Mouse (Mus musculus) thymus, adult 2 months (tissue): ENCODE data around the gene Zbtb8os. TPM values are rescaled to one million over a fixed set of nuclear protein-coding genes. Genes with fewer than 3 reads are reported as not detected.

Experiments used
- DNase-seq: peaks from one replicate; pipeline ENCODE4 v3.0.0; 2021
- H3K27ac ChIP-seq: fragments of 200-500 bp; 2 replicates; pipeline ENCODE4 v1.5.1; 2012; ENCODE audit warnings: low read length, control low read depth; ENCODE audit not compliant: control insufficient read depth, insufficient read depth
- H3K27me3 ChIP-seq: fragments of 200-500 bp; 2 replicates; pipeline ENCODE4 v1.6.1; 2012; ENCODE audit warnings: mild to moderate bottlenecking, low read length, moderate library complexity, mixed read lengths; ENCODE audit not compliant: control insufficient read depth, insufficient read depth
- H3K36me3 ChIP-seq: fragments of 200-500 bp; 2 replicates; pipeline ENCODE4 v1.6.1; 2012; ENCODE audit warnings: mild to moderate bottlenecking, low read length, moderate library complexity; ENCODE audit not compliant: control insufficient read depth, insufficient read depth
- H3K4me1 ChIP-seq: fragments of 200-500 bp; replicated peaks from 2 replicates; pipeline ENCODE4 v1.6.1; 2012; ENCODE audit warnings: low read length; ENCODE audit not compliant: control insufficient read depth, insufficient read depth
- H3K4me3 ChIP-seq: fragments of 200-500 bp; 2 replicates; pipeline ENCODE4 v1.5.1; 2012; ENCODE audit warnings: mild to moderate bottlenecking, low read length, control low read depth, moderate library complexity; ENCODE audit not compliant: control insufficient read depth, insufficient read depth
- CTCF ChIP-seq: fragments of 200-500 bp; IDR thresholded peaks from 2 replicates; pipeline ENCODE4 v1.5.1; 2012; ENCODE audit warnings: mild to moderate bottlenecking, control low read depth, low read length, moderate library complexity, borderline replicate concordance; ENCODE audit not compliant: control insufficient read depth, poor library complexity, insufficient read depth; ENCODE audit errors: extremely low read depth
- POLR2A ChIP-seq: fragments of 200-500 bp; IDR thresholded peaks from 2 replicates; pipeline ENCODE4 v1.6.1; 2012; ENCODE audit warnings: mild to moderate bottlenecking, low read length, control low read depth, moderate library complexity; ENCODE audit not compliant: control insufficient read depth, poor library complexity, insufficient read depth; ENCODE audit errors: extremely low read depth
- WGBS: fragments of 180-500 bp; shearing (Covaris S2); methylation state at CpG from one replicate; pipeline ENCODE4 v1.1.7; 2018; 5-methylcytosine and 5-hydroxymethylcytosine counted together
- polyA plus RNA-seq: library from polyadenylated mRNA; depleted of rRNA; stranded (reverse); fragments of >200 nt; gene quantifications from 2 replicates; pipeline ENCODE4 v1.2.3, GENCODE M21; 2012; rRNA removed

Zbtb8os gene
- 14.3 and 14.4 TPM in 2 replicates for polyA plus RNA-seq

DNA sequence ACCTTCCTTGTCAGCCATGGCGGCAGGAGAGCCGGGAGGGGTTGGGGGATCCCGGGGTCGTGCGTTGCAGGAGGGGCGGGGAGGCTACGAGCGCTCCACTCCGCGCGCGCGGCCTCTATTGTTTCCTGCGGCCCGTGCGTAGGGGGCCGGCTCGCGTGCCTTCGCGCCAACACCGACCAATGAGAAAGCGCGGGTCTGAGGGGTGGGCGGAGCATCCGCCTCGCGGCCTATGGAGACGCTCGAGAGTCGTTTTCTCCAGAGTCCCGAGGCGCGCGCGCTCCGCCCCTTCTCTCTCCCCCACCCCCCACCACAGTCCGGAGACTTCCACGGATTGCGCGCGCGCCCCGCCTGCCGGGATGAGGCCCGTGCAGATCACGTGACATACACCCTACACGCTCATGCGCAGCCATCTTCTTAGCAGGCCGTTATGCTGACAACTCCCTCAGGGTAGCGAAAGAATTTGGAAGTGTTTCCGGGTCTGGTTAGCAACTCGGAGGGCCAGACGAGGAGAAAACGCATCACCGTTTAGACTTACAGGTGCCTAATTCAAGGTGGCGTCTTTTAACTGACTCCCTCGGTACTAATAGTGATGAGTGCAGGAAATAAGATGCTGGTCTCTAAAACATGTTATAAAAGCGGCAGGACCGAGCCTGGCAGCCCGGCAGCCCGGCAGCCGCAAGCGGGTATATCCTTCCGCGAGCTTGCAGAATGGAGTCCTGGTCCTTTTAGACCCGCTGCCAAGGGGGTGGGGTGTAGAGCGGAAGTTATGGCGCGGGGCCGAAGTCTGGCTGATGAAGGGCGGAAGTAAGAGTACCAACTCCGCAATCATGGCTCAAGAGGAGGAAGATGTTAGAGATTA, at the start of gene Zbtb8os, which contains the start of gene Rbbp4:
Gene Zbtb8os (plus strand): TSS at position 480 of the 859 bp plus-strand sequence.
Gene Rbbp4 (minus strand): TSS at position 155 of the 859 bp plus-strand sequence.
- Histone ChIP-seq H3K27ac (peak within 1 kb of the TSS; percentile 93), H3K36me3 (peaks cover 3% of the 10 kb centered on the region), H3K4me1 (peaks cover 5% of the 10 kb centered on the region), H3K27me3 (no peaks in the 10 kb centered on the region), H3K4me3 (peak within 1 kb of the TSS; percentile 79)
- WGBS: under 1% methylated on average over 73 of the region's 73 CpGs
- TF ChIP-seq CTCF (peak; percentile 13; the same call in 1 of the 2 replicates), POLR2A (peak; percentile 48)
- DNase-seq: peak; percentile 97

- Histone ChIP-seq H3K27ac (no peak overlapping the region), H3K4me3 (no peak overlapping the region), H3K36me3 (no peaks in the 10 kb centered on the region), H3K27me3 (peaks cover 13% of the 10 kb centered on the region), H3K4me1 (peaks cover 10% of the 10 kb centered on the region)
- no peak for TF ChIP-seq POLR2A
- TF ChIP-seq CTCF: no peak
- WGBS: 36% methylated on average over 5 of the region's 5 CpGs
- DNase-seq: no peak
Observed at GRCm38 (mm10) chr4:129286001-129286682, 49.4 kb upstream of the Zbtb8os start.

- WGBS: 7% methylated on average over 28 of the region's 28 CpGs
- Histone ChIP-seq H3K4me3 (peak overlapping the region; percentile 9; the same call in 1 of the 2 replicates), H3K36me3 (no peaks in the 10 kb centered on the region), H3K27me3 (peaks cover 13% of the 10 kb centered on the region), H3K4me1 (peaks cover 10% of the 10 kb centered on the region), H3K27ac (no peak overlapping the region)
- TF ChIP-seq CTCF: no peak
- TF ChIP-seq POLR2A: no peak
- no peak for DNase-seq
Observed at GRCm38 (mm10) chr4:129286683-129287471, 48.6 kb upstream of the Zbtb8os start.

GRCm38 (mm10) chr4:129287472-129287981, 48.0 kb upstream of the Zbtb8os start, which contains the start of gene Sync:
Gene Sync, plus strand, starts transcription at chr4:129287617.
- peak within 1 kb of the TSS; percentile 24 for H3K4me3 ChIP-seq
- WGBS: 2% methylated on average over 52 of the region's 53 CpGs
- H3K27me3 ChIP-seq: peaks cover 13% of the 10 kb centered on the region
- H3K4me1 ChIP-seq: peaks cover 10% of the 10 kb centered on the region
- no peak for DNase-seq
- H3K27ac ChIP-seq: no peak within 1 kb of the TSS
- TF ChIP-seq CTCF: no peak
- no peak for TF ChIP-seq POLR2A
- H3K36me3 ChIP-seq: no peaks in the 10 kb centered on the region

- Histone ChIP-seq H3K27me3 (peaks cover 13% of the 10 kb centered on the region), H3K27ac (no peak overlapping the region), H3K4me1 (peaks cover 10% of the 10 kb centered on the region), H3K4me3 (no peak overlapping the region), H3K36me3 (no peaks in the 10 kb centered on the region)
- DNase-seq: no peak
- WGBS: 70% methylated on average over 3 of the region's 3 CpGs
- no peak for TF ChIP-seq CTCF
- no peak for TF ChIP-seq POLR2A
Observed at GRCm38 (mm10) chr4:129288067-129288466, 47.4 kb upstream of the Zbtb8os start.

DNA sequence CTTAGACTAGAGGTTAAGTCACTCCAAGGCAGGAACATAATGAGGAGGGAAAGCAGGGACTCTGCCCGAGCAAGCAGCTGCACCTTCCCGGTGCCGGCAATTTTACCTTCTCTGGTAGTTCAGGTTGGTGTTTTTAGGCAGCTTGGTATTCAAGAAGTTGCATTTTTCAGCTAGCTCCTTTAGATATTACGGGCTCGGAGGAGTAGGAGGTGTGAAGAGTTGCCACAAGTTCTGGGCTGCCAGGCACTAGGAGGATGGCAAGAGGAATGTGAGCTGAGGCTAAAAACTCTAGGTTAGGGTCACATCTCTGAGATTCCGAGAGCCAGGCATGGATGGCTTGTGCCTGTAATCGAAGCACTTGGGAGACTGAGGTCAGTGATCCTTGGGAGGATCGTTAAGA, 45.8 kb upstream of the Zbtb8os start:
- DNase-seq: no peak
- 94% methylated on average over 8 of the region's 8 CpGs for WGBS
- TF ChIP-seq CTCF: no peak
- TF ChIP-seq POLR2A: no peak
- Histone ChIP-seq H3K27ac (no peak overlapping the region), H3K27me3 (peaks cover 13% of the 10 kb centered on the region), H3K4me3 (no peak overlapping the region), H3K4me1 (peaks cover 10% of the 10 kb centered on the region), H3K36me3 (no peaks in the 10 kb centered on the region)
